Mouse (Mus musculus): ENCODE measurements around the gene Gm17067.
"Not testable (repeated sequence)": the region's sequence is repeated elsewhere in the genome, so short reads cannot be mapped to it uniquely, and the experiment has no call there.

Gene Gm17067

GRCm38 (mm10) chr7:42726917-42727316, at the start of gene Gm17067:
Gene Gm17067, minus strand, starts transcription at chr7:42727017.
- DNase-seq = not testable (repeated sequence)

GRCm38 (mm10) chr7:42749836-42750235, 23.0 kb upstream of the Gm17067 start:
- DNase-seq = no peak

GRCm38 (mm10) chr7:42738536-42739210, 11.9 kb upstream of the Gm17067 start:
- no peak for DNase-seq

- peak; percentile 12 to 36 for DNase-seq
Observed at GRCm38 (mm10) chr7:42693251-42693650, 33.6 kb downstream of the Gm17067 start.

- DNase-seq = peak; percentile 82 to 90
Observed at GRCm38 (mm10) chr7:42692362-42693158, 34.3 kb downstream of the Gm17067 start, which contains the start of gene Zfp975. Gene Zfp975, minus strand, starts transcription at chr7:42692742.

- DNase-seq = not testable (repeated sequence)
Observed at GRCm38 (mm10) chr7:42680081-42680480, 46.7 kb downstream of the Gm17067 start.

GRCm38 (mm10) chr7:42679646-42680045, 47.2 kb downstream of the Gm17067 start:
- not testable (repeated sequence) for DNase-seq

- not testable (repeated sequence) for DNase-seq
Observed at GRCm38 (mm10) chr7:42660140-42660539, 66.7 kb downstream of the Gm17067 start.

All from kidney, postnatal 4 days (tissue).